Mouse (Mus musculus): ENCODE data around the gene Bag6.

- TF ChIP-seq CTCF (IDR thresholded peaks at IDR 0.05; ENCODE audit: borderline replicate concordance, extremely low read depth, insufficient read depth, insufficient read length) = no peak
- TF ChIP-seq POLR2A (IDR thresholded peaks at IDR 0.05; ENCODE audit: borderline replicate concordance, extremely low read depth, insufficient read depth, insufficient read length, poor library complexity, severe bottlenecking) = no peak
Observed at GRCm38 (mm10) chr17:35165451-35166155, 30.6 kb downstream of the Bag6 start.
